Mouse (Mus musculus) gastrocnemius, adult 18-20 months (tissue): ENCODE data around the gene Tspan7. TPM values are rescaled to one million over a fixed set of nuclear protein-coding genes. Genes with fewer than 3 reads are reported as not detected.
A peak's percentile ranks its signal among the peaks of the same experiment; 100 is the strongest.

Source experiments
- DNase-seq: peaks from one replicate; pipeline ENCODE4 v3.0.0; 2021; ENCODE audit warnings: low spot score
- long read RNA-seq, 2 experiments: library from polyadenylated mRNA; stranded (forward); transcript quantifications; one replicate each; pipeline ENCODE4 v2.0.0; 2021
- total RNA-seq, 2 experiments: library from RNA; stranded (reverse); gene quantifications; 2 replicates each; pipeline ENCODE4 v1.2.3; 2021

Gene Tspan7
- total RNA-seq, result 100 to 1,000 TPM; 114 TPM
- long read RNA-seq, experiment 1, transcript Tspan7-201 (8 exons, 1,733 nt), result major isoform, 92 of 99 reads
- long read RNA-seq, experiment 1, partial matches to known transcripts, result 7 of 99 reads
- long read RNA-seq, experiment 1, other reads (novel, unspliced or antisense), result 0 of 99 reads
- long read RNA-seq, experiment 2, transcript Tspan7-201 (8 exons, 1,733 nt), result major isoform, 79 of 89 reads
- long read RNA-seq, experiment 2, partial matches to known transcripts, result 9 of 89 reads
- long read RNA-seq, experiment 2, other reads (novel, unspliced or antisense), result 1 of 89 reads

GRCm38 (mm10) chrX:10484872-10485569, at the start of gene Tspan7:
Tspan7 (plus strand) TSS chrX:10485158.
- DNase-seq, result peak; percentile 21

GRCm38 (mm10) chrX:10449323-10449980, 35.5 kb upstream of the Tspan7 start:
- no peak for DNase-seq

- no peak for DNase-seq
Measured at GRCm38 (mm10) chrX:10450143-10451060, 34.6 kb upstream of the Tspan7 start.

- DNase-seq, result no peak
Measured at GRCm38 (mm10) chrX:10453798-10454197, 31.2 kb upstream of the Tspan7 start.

GRCm38 (mm10) chrX:10457256-10457655, 27.7 kb upstream of the Tspan7 start:
- no peak for DNase-seq

GRCm38 (mm10) chrX:10477088-10477487, 7.9 kb upstream of the Tspan7 start:
- no peak for DNase-seq

- DNase-seq, result no peak
Measured at GRCm38 (mm10) chrX:10479031-10479886, 5.7 kb upstream of the Tspan7 start.

GRCm38 (mm10) chrX:10479943-10480342, 5.0 kb upstream of the Tspan7 start:
- no peak for DNase-seq

- DNase-seq, result peak; percentile 27
Measured at GRCm38 (mm10) chrX:10485664-10486211, 780 bp downstream of the Tspan7 start.

GRCm38 (mm10) chrX:10498580-10498979, 13.6 kb downstream of the Tspan7 start:
- DNase-seq, result no peak

- no peak for DNase-seq
Measured at GRCm38 (mm10) chrX:10502616-10503015, 17.7 kb downstream of the Tspan7 start.

- no peak for DNase-seq
Measured at GRCm38 (mm10) chrX:10514417-10514816, 29.5 kb downstream of the Tspan7 start.

GRCm38 (mm10) chrX:10514971-10515370, 30.0 kb downstream of the Tspan7 start:
- DNase-seq, result peak; percentile 4

GRCm38 (mm10) chrX:10516448-10516847, 31.5 kb downstream of the Tspan7 start:
- no peak for DNase-seq

- DNase-seq, result no peak
Measured at GRCm38 (mm10) chrX:10516925-10517324, 32.0 kb downstream of the Tspan7 start.

GRCm38 (mm10) chrX:10517756-10518155, 32.8 kb downstream of the Tspan7 start:
- no peak for DNase-seq

- no peak for DNase-seq
Measured at GRCm38 (mm10) chrX:10518510-10518909, 33.6 kb downstream of the Tspan7 start.

GRCm38 (mm10) chrX:10535450-10535849, 50.5 kb downstream of the Tspan7 start:
- no peak for DNase-seq

GRCm38 (mm10) chrX:10539009-10539408, 54.1 kb downstream of the Tspan7 start:
- no peak for DNase-seq
